Mouse (Mus musculus) cortical plate, adult 2 months (tissue): ENCODE data around the gene Mpg.

Source experiments
- CTCF ChIP-seq: fragments of 200-500 bp; IDR thresholded peaks from 2 replicates; pipeline ENCODE4 v1.5.1; 2011; ENCODE audit warnings: mild to moderate bottlenecking, control low read depth, low read length; ENCODE audit not compliant: insufficient read depth; ENCODE audit errors: extremely low read depth
- POLR2A ChIP-seq: fragments of 200-500 bp; IDR thresholded peaks from 2 replicates; pipeline ENCODE4 v1.6.1; 2011; ENCODE audit warnings: mild to moderate bottlenecking, low read length, control low read depth; ENCODE audit not compliant: insufficient read depth; ENCODE audit errors: extremely low read depth

GRCm38 (mm10) chr11:32200075-32200601, 26.2 kb upstream of the Mpg start, which contains the start of gene Il9r:
- no peak for TF ChIP-seq POLR2A
- no peak for TF ChIP-seq CTCF
